19 mouse cellular contexts compared by ENCODE assay signal in the genomic region with DNA sequence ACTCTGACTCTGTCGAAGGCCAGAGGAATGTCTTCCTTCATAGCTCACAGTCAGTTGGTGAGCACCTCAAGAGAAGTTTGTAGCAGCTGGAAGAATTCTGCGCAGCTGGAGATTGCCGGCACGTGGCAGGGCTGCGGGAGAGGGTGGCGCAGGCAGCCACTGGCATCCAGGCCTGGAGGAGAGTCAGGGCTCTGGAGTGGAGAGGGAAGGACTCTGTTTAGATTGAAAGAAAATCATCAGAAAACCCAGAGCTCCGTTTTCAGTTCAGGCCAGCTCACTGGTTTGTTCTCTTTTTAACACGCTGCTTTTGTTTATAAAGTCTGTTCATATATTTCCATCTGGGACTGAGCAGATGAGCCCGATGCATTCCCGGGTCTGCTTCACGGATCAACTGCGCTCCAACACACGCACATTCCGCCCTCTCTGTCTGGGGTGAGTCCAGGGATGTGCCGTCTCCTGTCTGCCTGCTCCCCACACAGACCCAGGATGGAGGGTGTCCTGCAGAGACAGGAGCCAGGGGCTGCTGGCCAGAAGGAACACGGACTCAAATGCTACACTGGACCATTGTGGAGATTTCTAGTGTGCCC. TPM values are rescaled to one million over a fixed set of nuclear protein-coding genes. Genes with fewer than 3 reads are reported as not detected.
DNase-seq lines count a peak whose midpoint lies in the region; ATAC-seq and TF ChIP-seq lines count a peak whose summit lies in the region.
"Had no signal": no experiment of that assay in that cellular context is flagged by ENCODE, and none has a peak within 500 bp of the region (broad histone marks: within the 10 kb centered on the region; RNA-seq: fewer than 3 reads in every experiment).

No protein-coding gene starts in this region.

- H3K4me1 ChIP-seq in intestine, embryonic 14.5 days (replicated peaks; ENCODE audit: control insufficient read depth, insufficient read depth, low read length): no peaks in the 10 kb centered on the region; the same call in 1 of the 2 replicates
- no peaks in the 10 kb centered on the region for H3K4me1 ChIP-seq in intestine, postnatal 0 days (replicated peaks; ENCODE audit: control insufficient read depth, insufficient read depth, low read length)
- H3K4me1 ChIP-seq in intestine, embryonic 15.5 days (replicated peaks): peaks cover 2% of the 10 kb centered on the region; the same call in 1 of the 2 replicates
- H3K4me1 ChIP-seq: forebrain, embryonic 12.5 days; kidney, embryonic 15.5 days; liver, embryonic 12.5 days; neural tube, embryonic 12.5 days had no signal

- TF ChIP-seq CTCF in intestine, postnatal 0 days (IDR thresholded peaks at IDR 0.05; ENCODE audit: low read depth): no peak

- no peak overlapping the region for H3K4me2 ChIP-seq in intestine, embryonic 14.5 days (ENCODE audit: low read length)
- H3K4me2 ChIP-seq in intestine, postnatal 0 days (replicated peaks; ENCODE audit: low read depth): no peak overlapping the region
- peak overlapping the region; percentile 6; the same call in 1 of the 2 replicates for H3K4me2 ChIP-seq in intestine, embryonic 15.5 days (replicated peaks)
- H3K4me2 ChIP-seq: forebrain, embryonic 12.5 days; kidney, embryonic 15.5 days; liver, embryonic 12.5 days; neural tube, embryonic 12.5 days had no signal

- H3K9me3 ChIP-seq in intestine, embryonic 14.5 days (ENCODE audit: control insufficient read depth, low read length): no peaks in the 10 kb centered on the region
- H3K9me3 ChIP-seq in intestine, postnatal 0 days (ENCODE audit: control insufficient read depth): no peaks in the 10 kb centered on the region
- H3K9me3 ChIP-seq in intestine, embryonic 15.5 days: no peaks in the 10 kb centered on the region
- H3K9me3 ChIP-seq: forebrain, embryonic 12.5 days; kidney, embryonic 15.5 days; liver, embryonic 12.5 days; midbrain, embryonic 10.5 days; neural tube, embryonic 12.5 days had no signal

- H3K27ac ChIP-seq in intestine, embryonic 14.5 days (ENCODE audit: low read depth): peak overlapping the region; percentile 41; the same call in 1 of the 2 replicates
- no peak overlapping the region for H3K27ac ChIP-seq in intestine, postnatal 0 days (ENCODE audit: low read depth, low read length)
- H3K27ac ChIP-seq in intestine, embryonic 15.5 days: peak overlapping the region; percentile 22; the same call in 1 of the 2 replicates
- H3K27ac ChIP-seq: forebrain, embryonic 12.5 days; kidney, embryonic 15.5 days; liver, embryonic 12.5 days; midbrain, embryonic 10.5 days; neural tube, embryonic 12.5 days had no signal

- no peak overlapping the region for H3K9ac ChIP-seq in intestine, embryonic 14.5 days (ENCODE audit: low read length)
- no peak overlapping the region for H3K9ac ChIP-seq in intestine, postnatal 0 days (ENCODE audit: low read depth, low read length)
- no peak overlapping the region for H3K9ac ChIP-seq in intestine, embryonic 15.5 days
- H3K9ac ChIP-seq: forebrain, embryonic 12.5 days; kidney, embryonic 15.5 days; liver, embryonic 12.5 days; neural tube, embryonic 12.5 days had no signal

- no peak for DNase-seq in intestine, embryonic 14.5 days (ENCODE audit: low spot score)
- peak; percentile 16 for DNase-seq in brain, adult 2 months (ENCODE audit: low read depth, low spot score)
- peak; percentile 26 to 31 for DNase-seq in layer of hippocampus, postnatal 10 days (ENCODE audit: low spot score in 2 of 2)
- no peak for DNase-seq in T-cell, adult 2 months (ENCODE audit: low spot score)
- DNase-seq in left cerebral cortex, postnatal 14 days (ENCODE audit: low spot score in 2 of 2): no peak
- no peak for DNase-seq in adrenal gland, adult 2 months
- DNase-seq: adrenal gland, postnatal 36 days; B cell, adult 2 months; cerebellum, adult 8-10 months; right cerebral cortex, postnatal 14 days had no signal

- H3K27me3 ChIP-seq in intestine, embryonic 14.5 days (replicated peaks; ENCODE audit: control insufficient read depth, insufficient read depth, low read length): no peaks in the 10 kb centered on the region
- no peaks in the 10 kb centered on the region for H3K27me3 ChIP-seq in intestine, postnatal 0 days (replicated peaks; ENCODE audit: control insufficient read depth, insufficient read depth, low read length)
- no peaks in the 10 kb centered on the region for H3K27me3 ChIP-seq in intestine, embryonic 15.5 days (replicated peaks)
- H3K27me3 ChIP-seq: forebrain, embryonic 12.5 days; liver, embryonic 12.5 days; neural tube, embryonic 12.5 days had no signal

- H3K4me3 ChIP-seq in intestine, embryonic 14.5 days (ENCODE audit: low read depth, low read length): no peak overlapping the region
- no peak overlapping the region for H3K4me3 ChIP-seq in intestine, postnatal 0 days (ENCODE audit: low read depth, low read length)
- no peak overlapping the region for H3K4me3 ChIP-seq in intestine, embryonic 15.5 days (replicated peaks)
- H3K4me3 ChIP-seq: forebrain, embryonic 12.5 days; kidney, embryonic 15.5 days; liver, embryonic 12.5 days; midbrain, embryonic 10.5 days; neural tube, embryonic 12.5 days had no signal

- H3K36me3 ChIP-seq in intestine, embryonic 14.5 days (ENCODE audit: control insufficient read depth, insufficient read depth, low read length): no peaks in the 10 kb centered on the region
- no peaks in the 10 kb centered on the region for H3K36me3 ChIP-seq in intestine, postnatal 0 days (ENCODE audit: control insufficient read depth, insufficient read depth)
- H3K36me3 ChIP-seq in intestine, embryonic 15.5 days: no peaks in the 10 kb centered on the region
- H3K36me3 ChIP-seq: forebrain, embryonic 12.5 days; kidney, embryonic 15.5 days; liver, embryonic 12.5 days; midbrain, embryonic 10.5 days; neural tube, embryonic 12.5 days had no signal

- ATAC-seq in intestine, embryonic 14.5 days (replicated peaks; ENCODE audit: low FRiP score, low TSS enrichment, low read depth): peak; percentile 47; the same call in 1 of the 2 replicates
- ATAC-seq in intestine, postnatal 0 days: no peak
- ATAC-seq in intestine, embryonic 15.5 days: peak; percentile 63; the same call in 1 of the 2 replicates
- ATAC-seq: activated CD4-positive, CD25-positive, alpha-beta regulatory T cell, adult 4 months; liver, embryonic 12.5 days had no signal

- intact Hi-C loops in left cerebral cortex, postnatal 14 days (cut with DNase I): no loop called here

- WGBS in intestine, embryonic 14.5 days: 24% methylated on average over 16 of the region's 16 CpGs
- WGBS in intestine, postnatal 0 days: 63% methylated on average over 16 of the region's 16 CpGs
- 39% methylated on average over 16 of the region's 16 CpGs for WGBS in intestine, embryonic 15.5 days

RNA-seq across cellular contexts. Expression of a gene that starts 56.0 kb away (rescaled TPM):
- polyA plus RNA-seq in intestine, embryonic 14.5 days (2014; fragmentation: Nextera tagmentation; extraction: Ambion mirVana): 2.1 and 2.7 TPM in 2 replicates
- 0.46 and 0.50 TPM in 2 replicates for polyA plus RNA-seq in intestine, postnatal 0 days (2015; fragmentation: Nextera tagmentation; extraction: Ambion mirVana)
- 2.0 and 2.6 TPM in 2 replicates for polyA plus RNA-seq in intestine, embryonic 15.5 days (2015; fragmentation: Nextera tagmentation; extraction: Ambion mirVana)
- 10 to 100 TPM; 30.9 to 31.0 TPM for total RNA-seq in layer of hippocampus, postnatal 10 days (2021)
- 10 to 100 TPM; 16.9 to 29.0 TPM for total RNA-seq in left cerebral cortex, postnatal 14 days (2021)
- 10 to 100 TPM; 25.6 to 28.6 TPM for total RNA-seq in adrenal gland, adult 2 months (2021)
- polyA plus RNA-seq in adrenal gland, adult 2 months (2012; rRNA removed): 1.2 and 6.4 TPM in 2 replicates
- total RNA-seq: granulocyte monocyte progenitor cell, adult 5-6 weeks had no signal

Comparison
In these comparisons a context has a peak if more than half of its experiments do, and no peak if none do; other contexts are left out.
1. DNase-seq: peak in brain, adult 2 months (single experiment) and layer of hippocampus, postnatal 10 days (2 of 2); none in intestine, embryonic 14.5 days (single experiment), T-cell, adult 2 months (single experiment), left cerebral cortex, postnatal 14 days (0 of 2) and adrenal gland, adult 2 months (single experiment).